Mouse (Mus musculus): ENCODE results near the gene Gm10643.

DNA sequence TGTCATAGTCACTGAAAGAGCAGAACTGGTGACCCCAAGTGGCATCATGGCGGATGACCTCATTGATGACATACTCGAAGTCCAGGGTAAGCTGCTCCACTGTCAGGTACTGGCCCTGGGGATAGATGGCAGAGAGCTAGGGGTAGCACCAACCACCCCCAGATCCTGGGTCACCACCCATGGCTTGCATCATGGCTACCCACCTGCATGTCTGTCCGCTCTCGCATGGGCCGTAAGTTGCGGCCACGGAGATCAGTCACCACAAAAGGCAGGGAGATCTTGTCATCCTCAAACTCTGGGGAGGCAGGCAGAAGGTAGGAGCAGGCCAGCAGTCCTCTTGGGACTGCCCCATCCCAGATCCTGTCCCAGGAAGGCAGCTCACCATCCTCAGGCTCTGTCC lies 33.4 kb upstream of the Gm10643 start:
- no peak for TF ChIP-seq CTCF (IDR thresholded peaks at IDR 0.05; ENCODE audit: control insufficient read depth, insufficient read depth, insufficient read length)
- no peak for TF ChIP-seq MYOD1 (IDR thresholded peaks at IDR 0.05; ENCODE audit: control insufficient read depth, insufficient read length, low read depth)
- TF ChIP-seq MAX (IDR thresholded peaks at IDR 0.05), result no peak
- TF ChIP-seq MYOG (IDR thresholded peaks at IDR 0.05; ENCODE audit: control insufficient read depth, extremely low read depth, insufficient read length), result no peak
- no peak for TF ChIP-seq FOSL1 (IDR thresholded peaks at IDR 0.05; ENCODE audit: insufficient read depth, low read length, poor library complexity, severe bottlenecking)
- TF ChIP-seq CEBPB (IDR thresholded peaks at IDR 0.05; ENCODE audit: low read depth), result no peak

Data from C2C12 (cell line).